Mouse (Mus musculus): ENCODE measurements around the gene Ano1. TPM values are rescaled to one million over a fixed set of nuclear protein-coding genes. Genes with fewer than 3 reads are reported as not detected.

The Ano1 gene
- polyA plus RNA-seq, 1 experiment from 2014 or later, result 2.6 TPM

GRCm38 (mm10) chr7:144653681-144654425 lies 97.9 kb downstream of the Ano1 start:
- Histone ChIP-seq H3K9ac (ENCODE audit: low read length) (no peak overlapping the region), H3K9me3 (ENCODE audit: control insufficient read depth, low read length) (no peaks in the 10 kb centered on the region), H3K4me1 (ENCODE audit: control insufficient read depth, insufficient read depth, low read length) (peaks cover 9% of the 10 kb centered on the region), H3K27me3 (ENCODE audit: control insufficient read depth, insufficient read depth, low read length) (no peaks in the 10 kb centered on the region), H3K27ac (ENCODE audit: low read depth, low read length) (peak overlapping the region; percentile 28), H3K4me3 (ENCODE audit: low read depth, low read length) (no peak overlapping the region), H3K36me3 (ENCODE audit: control insufficient read depth, insufficient read depth, low read length) (no peaks in the 10 kb centered on the region), H3K4me2 (ENCODE audit: low read depth) (no peak overlapping the region)
- DNase-seq (ENCODE audit: low spot score), result peak; percentile 81
- ATAC-seq (ENCODE audit: insufficient read depth, low FRiP score, low TSS enrichment), result peak; percentile 88
- WGBS, result 13% methylated on average over 10 of the region's 10 CpGs

- H3K4me2 ChIP-seq (ENCODE audit: low read depth), result no peak overlapping the region
- no peak overlapping the region for H3K9ac ChIP-seq (ENCODE audit: low read length)
- no peak for ATAC-seq (ENCODE audit: insufficient read depth, low FRiP score, low TSS enrichment)
- H3K4me3 ChIP-seq (ENCODE audit: low read depth, low read length), result no peak overlapping the region
- no peaks in the 10 kb centered on the region for H3K36me3 ChIP-seq (ENCODE audit: control insufficient read depth, insufficient read depth, low read length)
- DNase-seq (ENCODE audit: low spot score), result no peak
- no peaks in the 10 kb centered on the region for H3K4me1 ChIP-seq (ENCODE audit: control insufficient read depth, insufficient read depth, low read length)
- no peaks in the 10 kb centered on the region for H3K9me3 ChIP-seq (ENCODE audit: control insufficient read depth, low read length)
- no peaks in the 10 kb centered on the region for H3K27me3 ChIP-seq (ENCODE audit: control insufficient read depth, insufficient read depth, low read length)
- H3K27ac ChIP-seq (ENCODE audit: low read depth, low read length), result no peak overlapping the region
- WGBS, result 79% methylated on average over 5 of the region's 5 CpGs
Measured at GRCm38 (mm10) chr7:144647547-144647946, 104.2 kb downstream of the Ano1 start.

- H3K4me2 ChIP-seq (ENCODE audit: low read depth), result no peak overlapping the region
- no peaks in the 10 kb centered on the region for H3K36me3 ChIP-seq (ENCODE audit: control insufficient read depth, insufficient read depth, low read length)
- DNase-seq (ENCODE audit: low spot score) (no peak), ATAC-seq (ENCODE audit: insufficient read depth, low FRiP score, low TSS enrichment) (no peak)
- H3K9me3 ChIP-seq (ENCODE audit: control insufficient read depth, low read length), result no peaks in the 10 kb centered on the region
- H3K9ac ChIP-seq (ENCODE audit: low read length), result no peak overlapping the region
- H3K4me1 ChIP-seq (ENCODE audit: control insufficient read depth, insufficient read depth, low read length), result no peaks in the 10 kb centered on the region
- no peak overlapping the region for H3K27ac ChIP-seq (ENCODE audit: low read depth, low read length)
- WGBS, result 69% methylated on average over 1 of the region's 1 CpGs
- no peaks in the 10 kb centered on the region for H3K27me3 ChIP-seq (ENCODE audit: control insufficient read depth, insufficient read depth, low read length)
- no peak overlapping the region for H3K4me3 ChIP-seq (ENCODE audit: low read depth, low read length)
Measured at GRCm38 (mm10) chr7:144640817-144641216, 111.0 kb downstream of the Ano1 start.

GRCm38 (mm10) chr7:144636000-144636399 lies 115.8 kb downstream of the Ano1 start:
- ATAC-seq (ENCODE audit: insufficient read depth, low FRiP score, low TSS enrichment) (no peak), DNase-seq (ENCODE audit: low spot score) (no peak)
- H3K4me2 ChIP-seq (ENCODE audit: low read depth), result no peak overlapping the region
- WGBS, result 63% methylated on average over 2 of the region's 2 CpGs
- no peaks in the 10 kb centered on the region for H3K36me3 ChIP-seq (ENCODE audit: control insufficient read depth, insufficient read depth, low read length)
- no peaks in the 10 kb centered on the region for H3K4me1 ChIP-seq (ENCODE audit: control insufficient read depth, insufficient read depth, low read length)
- no peak overlapping the region for H3K27ac ChIP-seq (ENCODE audit: low read depth, low read length)
- no peaks in the 10 kb centered on the region for H3K27me3 ChIP-seq (ENCODE audit: control insufficient read depth, insufficient read depth, low read length)
- no peak overlapping the region for H3K9ac ChIP-seq (ENCODE audit: low read length)
- H3K9me3 ChIP-seq (ENCODE audit: control insufficient read depth, low read length), result no peaks in the 10 kb centered on the region
- H3K4me3 ChIP-seq (ENCODE audit: low read depth, low read length), result no peak overlapping the region

- WGBS, result 77% methylated on average over 6 of the region's 6 CpGs
- Histone ChIP-seq H3K27ac (ENCODE audit: low read depth, low read length) (no peak overlapping the region), H3K27me3 (ENCODE audit: control insufficient read depth, insufficient read depth, low read length) (no peaks in the 10 kb centered on the region), H3K4me1 (ENCODE audit: control insufficient read depth, insufficient read depth, low read length) (no peaks in the 10 kb centered on the region), H3K4me2 (ENCODE audit: low read depth) (no peak overlapping the region), H3K4me3 (ENCODE audit: low read depth, low read length) (no peak overlapping the region), H3K36me3 (ENCODE audit: control insufficient read depth, insufficient read depth, low read length) (no peaks in the 10 kb centered on the region), H3K9ac (ENCODE audit: low read length) (no peak overlapping the region), H3K9me3 (ENCODE audit: control insufficient read depth, low read length) (no peaks in the 10 kb centered on the region)
- no peak for ATAC-seq (ENCODE audit: insufficient read depth, low FRiP score, low TSS enrichment)
- DNase-seq (ENCODE audit: low spot score), result no peak
Measured at GRCm38 (mm10) chr7:144634875-144635274, 116.9 kb downstream of the Ano1 start.

GRCm38 (mm10) chr7:144634450-144634849 lies 117.3 kb downstream of the Ano1 start:
- Histone ChIP-seq H3K27me3 (ENCODE audit: control insufficient read depth, insufficient read depth, low read length) (no peaks in the 10 kb centered on the region), H3K4me2 (ENCODE audit: low read depth) (no peak overlapping the region), H3K27ac (ENCODE audit: low read depth, low read length) (no peak overlapping the region), H3K9ac (ENCODE audit: low read length) (no peak overlapping the region), H3K4me3 (ENCODE audit: low read depth, low read length) (no peak overlapping the region), H3K36me3 (ENCODE audit: control insufficient read depth, insufficient read depth, low read length) (no peaks in the 10 kb centered on the region), H3K9me3 (ENCODE audit: control insufficient read depth, low read length) (no peaks in the 10 kb centered on the region), H3K4me1 (ENCODE audit: control insufficient read depth, insufficient read depth, low read length) (no peaks in the 10 kb centered on the region)
- ATAC-seq (ENCODE audit: insufficient read depth, low FRiP score, low TSS enrichment) (no peak), DNase-seq (ENCODE audit: low spot score) (no peak)
- whole genome bisulfite sequencing, result 75% methylated on average over 3 of the region's 3 CpGs

DNA sequence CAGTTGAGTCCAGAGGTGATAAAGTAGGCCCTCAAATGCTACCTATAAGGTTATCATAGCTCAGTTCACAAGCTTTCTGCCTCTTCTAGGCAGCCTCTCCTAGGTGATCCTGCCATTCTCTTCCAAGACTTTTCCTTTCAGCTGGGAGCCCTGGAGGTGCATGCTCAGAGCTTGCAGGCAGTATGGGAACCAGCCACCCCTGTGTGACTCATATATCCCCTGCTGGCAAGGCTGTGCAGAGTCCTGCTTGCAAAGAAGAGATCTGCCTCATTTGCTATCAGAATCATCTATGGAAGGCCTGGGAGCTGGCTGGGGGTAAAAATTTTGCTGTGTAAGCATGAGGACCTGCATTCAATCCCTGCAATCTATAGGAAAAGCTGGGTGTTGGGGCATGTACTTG lies 119.5 kb downstream of the Ano1 start:
- ATAC-seq (ENCODE audit: insufficient read depth, low FRiP score, low TSS enrichment) (no peak), DNase-seq (ENCODE audit: low spot score) (no peak)
- Histone ChIP-seq H3K4me2 (ENCODE audit: low read depth) (no peak overlapping the region), H3K36me3 (ENCODE audit: control insufficient read depth, insufficient read depth, low read length) (no peaks in the 10 kb centered on the region), H3K27ac (ENCODE audit: low read depth, low read length) (no peak overlapping the region), H3K9me3 (ENCODE audit: control insufficient read depth, low read length) (no peaks in the 10 kb centered on the region), H3K27me3 (ENCODE audit: control insufficient read depth, insufficient read depth, low read length) (no peaks in the 10 kb centered on the region), H3K4me1 (ENCODE audit: control insufficient read depth, insufficient read depth, low read length) (peaks cover 15% of the 10 kb centered on the region), H3K9ac (ENCODE audit: low read length) (no peak overlapping the region), H3K4me3 (ENCODE audit: low read depth, low read length) (no peak overlapping the region)

DNA sequence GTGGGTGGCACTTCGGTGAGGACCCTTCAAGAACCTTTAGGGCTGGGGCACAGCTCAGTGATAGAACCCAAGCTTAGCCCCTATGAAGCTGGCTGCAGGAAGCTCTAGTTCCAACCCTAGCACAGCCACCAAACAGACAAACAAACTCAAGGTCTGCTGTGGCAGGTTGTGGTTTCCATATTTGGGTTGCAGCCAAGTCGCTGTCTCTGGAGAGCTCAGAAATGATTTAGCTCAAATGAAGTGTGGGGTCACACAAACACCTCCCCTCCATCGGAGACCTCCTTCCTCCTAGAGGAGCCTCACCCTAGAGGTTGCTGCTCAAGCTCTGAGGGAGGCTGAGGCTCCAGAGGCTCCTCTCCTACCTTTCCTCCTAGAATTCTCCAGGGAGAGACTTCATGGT lies 121.2 kb downstream of the Ano1 start:
- H3K9me3 ChIP-seq (ENCODE audit: control insufficient read depth, low read length), result no peaks in the 10 kb centered on the region
- no peak overlapping the region for H3K4me3 ChIP-seq (ENCODE audit: low read depth, low read length)
- H3K4me2 ChIP-seq (ENCODE audit: low read depth), result no peak overlapping the region
- H3K27ac ChIP-seq (ENCODE audit: low read depth, low read length), result no peak overlapping the region
- H3K27me3 ChIP-seq (ENCODE audit: control insufficient read depth, insufficient read depth, low read length), result no peaks in the 10 kb centered on the region
- ATAC-seq (ENCODE audit: insufficient read depth, low FRiP score, low TSS enrichment), result no peak
- DNase-seq (ENCODE audit: low spot score), result no peak
- WGBS, result 96% methylated on average over 3 of the region's 3 CpGs
- peaks cover 18% of the 10 kb centered on the region for H3K4me1 ChIP-seq (ENCODE audit: control insufficient read depth, insufficient read depth, low read length)
- no peak overlapping the region for H3K9ac ChIP-seq (ENCODE audit: low read length)
- no peaks in the 10 kb centered on the region for H3K36me3 ChIP-seq (ENCODE audit: control insufficient read depth, insufficient read depth, low read length)

- no peak overlapping the region for H3K4me3 ChIP-seq (ENCODE audit: low read depth, low read length)
Measured at GRCm38 (mm10) chr7:144628334-144628915, 123.3 kb downstream of the Ano1 start.

More at GRCm38 (mm10) chr7:144628334-144628915, 123.3 kb downstream of the Ano1 start:
- peak; percentile 78 for DNase-seq (ENCODE audit: low spot score)
- ATAC-seq (ENCODE audit: insufficient read depth, low FRiP score, low TSS enrichment), result peak; percentile 83
- Histone ChIP-seq H3K4me2 (ENCODE audit: low read depth) (no peak overlapping the region), H3K27ac (ENCODE audit: low read depth, low read length) (peak overlapping the region; percentile 54), H3K9me3 (ENCODE audit: control insufficient read depth, low read length) (no peaks in the 10 kb centered on the region), H3K9ac (ENCODE audit: low read length) (peak overlapping the region; percentile 20; the same call in 1 of the 2 replicates), H3K4me1 (ENCODE audit: control insufficient read depth, insufficient read depth, low read length) (peaks cover 18% of the 10 kb centered on the region), H3K36me3 (ENCODE audit: control insufficient read depth, insufficient read depth, low read length) (no peaks in the 10 kb centered on the region), H3K27me3 (ENCODE audit: control insufficient read depth, insufficient read depth, low read length) (no peaks in the 10 kb centered on the region)
- 17% methylated on average over 3 of the region's 3 CpGs for WGBS
